Mouse (Mus musculus) gastrocnemius, postnatal 4 days (tissue): Measurements from ENCODE around the gene Fer1l4. TPM values are rescaled to one million over a fixed set of nuclear protein-coding genes. Genes with fewer than 3 reads are reported as not detected.
A peak's percentile ranks its signal among the peaks of the same experiment; 100 is the strongest.

ENCODE experiments used
- DNase-seq, 2 experiments: peaks; one replicate each; pipeline ENCODE4 v3.0.0; 2021 to 2022; ENCODE audit warnings: low spot score in 2 of 2, mixed read lengths in 2 of 2
- long read RNA-seq, 2 experiments: library from polyadenylated mRNA; stranded (forward); transcript quantifications; one replicate each; pipeline ENCODE4 v2.0.0; 2021
- total RNA-seq, 2 experiments: library from RNA; stranded (reverse); gene quantifications; 2 replicates each; pipeline ENCODE4 v1.2.3; 2021

Fer1l4 gene
- not detected for total RNA-seq
- long read RNA-seq, experiment 1 = 0 reads
- long read RNA-seq, experiment 2 = 0 reads

- DNase-seq = no peak
Observed at GRCm38 (mm10) chr2:156052816-156053215, at the start of gene Fer1l4. TSS of gene Fer1l4 (minus strand) at chr2:156052947.

- DNase-seq = no peak
Observed at GRCm38 (mm10) chr2:156091926-156092325, 39.2 kb upstream of the Fer1l4 start.

- no peak for DNase-seq
Observed at GRCm38 (mm10) chr2:156089799-156090198, 37.1 kb upstream of the Fer1l4 start.

- DNase-seq = no peak
Observed at GRCm38 (mm10) chr2:156087391-156088110, 34.8 kb upstream of the Fer1l4 start.

GRCm38 (mm10) chr2:156084541-156084940, 31.8 kb upstream of the Fer1l4 start:
- no peak for DNase-seq

GRCm38 (mm10) chr2:156080391-156080790, 27.6 kb upstream of the Fer1l4 start:
- no peak for DNase-seq

GRCm38 (mm10) chr2:156079674-156080073, 26.9 kb upstream of the Fer1l4 start:
- DNase-seq = no peak

- no peak for DNase-seq
Observed at GRCm38 (mm10) chr2:156079183-156079560, 26.4 kb upstream of the Fer1l4 start.

- DNase-seq = no peak
Observed at GRCm38 (mm10) chr2:156078421-156079182, 25.9 kb upstream of the Fer1l4 start.

GRCm38 (mm10) chr2:156077461-156077860, 24.7 kb upstream of the Fer1l4 start:
- no peak for DNase-seq

- no peak for DNase-seq
Observed at GRCm38 (mm10) chr2:156073725-156074124, 21.0 kb upstream of the Fer1l4 start.

GRCm38 (mm10) chr2:156071236-156071635, 18.5 kb upstream of the Fer1l4 start:
- no peak for DNase-seq

GRCm38 (mm10) chr2:156067916-156068315, 15.2 kb upstream of the Fer1l4 start:
- no peak for DNase-seq

GRCm38 (mm10) chr2:156066126-156066525, 13.4 kb upstream of the Fer1l4 start:
- DNase-seq = no peak

GRCm38 (mm10) chr2:156065099-156066041, 12.6 kb upstream of the Fer1l4 start, which contains the start of gene Spag4:
TSS of gene Spag4 (plus strand) at chr2:156065175.
- peak; percentile 69 to 77 for DNase-seq

- DNase-seq = no peak
Observed at GRCm38 (mm10) chr2:156047929-156048328, 4.8 kb downstream of the Fer1l4 start.

- DNase-seq = no peak
Observed at GRCm38 (mm10) chr2:156042903-156043302, 9.8 kb downstream of the Fer1l4 start.

- no peak for DNase-seq
Observed at GRCm38 (mm10) chr2:156039390-156039789, 13.4 kb downstream of the Fer1l4 start.

GRCm38 (mm10) chr2:156025482-156025881, 27.3 kb downstream of the Fer1l4 start:
- no peak for DNase-seq

GRCm38 (mm10) chr2:156021765-156022164, 31.0 kb downstream of the Fer1l4 start:
- no peak for DNase-seq

GRCm38 (mm10) chr2:156021219-156021618, 31.5 kb downstream of the Fer1l4 start:
- DNase-seq = no peak
